Mouse (Mus musculus): ENCODE measurements at regions not wholly inside any gene's neighbourhood (a gene's known extent, or its start where the extent isn't known, plus 50 kb on each side); places are given as distances from the start of the nearest gene placed in this dataset.

- Histone ChIP-seq H3K4me3 (ENCODE audit: insufficient read depth, low read depth, low read length) (no peak overlapping the region), H3K4me1 (ENCODE audit: control insufficient read depth, insufficient read depth, insufficient read length, low read length) (no peaks in the 10 kb centered on the region), H3K27ac (replicated peaks; ENCODE audit: low read depth, low read length) (no peak overlapping the region)
Measured at GRCm38 (mm10) chr10:71485063-71485762, 137.7 kb downstream of the Ipmk start.

- no peaks in the 10 kb centered on the region for H3K4me1 ChIP-seq (ENCODE audit: control insufficient read depth, insufficient read depth, insufficient read length, low read length)
Measured at GRCm38 (mm10) chr10:71489791-71490190, 142.2 kb downstream of the Ipmk start.

GRCm38 (mm10) chr10:71502096-71502495 lies 154.5 kb downstream of the Ipmk start:
- no peaks in the 10 kb centered on the region for H3K4me1 ChIP-seq (ENCODE audit: control insufficient read depth, insufficient read depth, insufficient read length, low read length)
- no peak overlapping the region for H3K27ac ChIP-seq (replicated peaks; ENCODE audit: low read depth, low read length)

More at GRCm38 (mm10) chr10:71489791-71490190, 142.2 kb downstream of the Ipmk start:
- no peak overlapping the region for H3K4me3 ChIP-seq (ENCODE audit: insufficient read depth, low read depth, low read length)
- H3K27ac ChIP-seq (replicated peaks; ENCODE audit: low read depth, low read length) = no peak overlapping the region

GRCm38 (mm10) chr10:71504219-71504618 lies 156.7 kb downstream of the Ipmk start:
- Histone ChIP-seq H3K27ac (replicated peaks; ENCODE audit: low read depth, low read length) (no peak overlapping the region), H3K4me3 (ENCODE audit: insufficient read depth, low read depth, low read length) (no peak overlapping the region), H3K4me1 (ENCODE audit: control insufficient read depth, insufficient read depth, insufficient read length, low read length) (no peaks in the 10 kb centered on the region)

More at GRCm38 (mm10) chr10:71502096-71502495, 154.5 kb downstream of the Ipmk start:
- H3K4me3 ChIP-seq (ENCODE audit: insufficient read depth, low read depth, low read length) = no peak overlapping the region

- Histone ChIP-seq H3K27ac (replicated peaks; ENCODE audit: low read depth, low read length) (no peak overlapping the region), H3K4me3 (ENCODE audit: insufficient read depth, low read depth, low read length) (no peak overlapping the region), H3K4me1 (ENCODE audit: control insufficient read depth, insufficient read depth, insufficient read length, low read length) (no peaks in the 10 kb centered on the region)
Measured at GRCm38 (mm10) chr10:71525290-71525689, 177.7 kb downstream of the Ipmk start.

GRCm38 (mm10) chr10:71533759-71534158 lies 186.2 kb downstream of the Ipmk start:
- no peak overlapping the region for H3K27ac ChIP-seq (replicated peaks; ENCODE audit: low read depth, low read length)
- no peak overlapping the region for H3K4me3 ChIP-seq (ENCODE audit: insufficient read depth, low read depth, low read length)
- H3K4me1 ChIP-seq (ENCODE audit: control insufficient read depth, insufficient read depth, insufficient read length, low read length) = no peaks in the 10 kb centered on the region

- no peaks in the 10 kb centered on the region for H3K4me1 ChIP-seq (ENCODE audit: control insufficient read depth, insufficient read depth, insufficient read length, low read length)
- H3K27ac ChIP-seq (replicated peaks; ENCODE audit: low read depth, low read length) = no peak overlapping the region
- H3K4me3 ChIP-seq (ENCODE audit: insufficient read depth, low read depth, low read length) = no peak overlapping the region
Measured at GRCm38 (mm10) chr10:71545489-71545888, 197.9 kb downstream of the Ipmk start.

- Histone ChIP-seq H3K27ac (replicated peaks; ENCODE audit: low read depth, low read length) (no peak overlapping the region), H3K4me3 (ENCODE audit: insufficient read depth, low read depth, low read length) (no peak overlapping the region)
Measured at GRCm38 (mm10) chr10:71546507-71546906, 198.9 kb downstream of the Ipmk start.

GRCm38 (mm10) chr10:71583716-71584115 lies 236.2 kb downstream of the Ipmk start:
- H3K27ac ChIP-seq (replicated peaks; ENCODE audit: low read depth, low read length) = no peak overlapping the region
- H3K4me3 ChIP-seq (ENCODE audit: insufficient read depth, low read depth, low read length) = no peak overlapping the region
- no peaks in the 10 kb centered on the region for H3K4me1 ChIP-seq (ENCODE audit: control insufficient read depth, insufficient read depth, insufficient read length, low read length)

More at GRCm38 (mm10) chr10:71546507-71546906, 198.9 kb downstream of the Ipmk start:
- no peaks in the 10 kb centered on the region for H3K4me1 ChIP-seq (ENCODE audit: control insufficient read depth, insufficient read depth, insufficient read length, low read length)

GRCm38 (mm10) chr10:71598515-71598914 lies 251.0 kb downstream of the Ipmk start:
- H3K27ac ChIP-seq (replicated peaks; ENCODE audit: low read depth, low read length) = no peak overlapping the region
- H3K4me1 ChIP-seq (ENCODE audit: control insufficient read depth, insufficient read depth, insufficient read length, low read length) = no peaks in the 10 kb centered on the region
- no peak overlapping the region for H3K4me3 ChIP-seq (ENCODE audit: insufficient read depth, low read depth, low read length)

- H3K4me1 ChIP-seq (ENCODE audit: control insufficient read depth, insufficient read depth, insufficient read length, low read length) = no peaks in the 10 kb centered on the region
- H3K27ac ChIP-seq (replicated peaks; ENCODE audit: low read depth, low read length) = no peak overlapping the region
- H3K4me3 ChIP-seq (ENCODE audit: insufficient read depth, low read depth, low read length) = no peak overlapping the region
Measured at GRCm38 (mm10) chr10:71613736-71614135, 266.2 kb downstream of the Ipmk start.

- Histone ChIP-seq H3K27ac (replicated peaks; ENCODE audit: low read depth, low read length) (no peak overlapping the region), H3K4me1 (ENCODE audit: control insufficient read depth, insufficient read depth, insufficient read length, low read length) (no peaks in the 10 kb centered on the region), H3K4me3 (ENCODE audit: insufficient read depth, low read depth, low read length) (no peak overlapping the region)
Measured at GRCm38 (mm10) chr10:71617156-71617555, 269.6 kb downstream of the Ipmk start.

- H3K27ac ChIP-seq (replicated peaks; ENCODE audit: low read depth, low read length) = no peak overlapping the region
- no peaks in the 10 kb centered on the region for H3K4me1 ChIP-seq (ENCODE audit: control insufficient read depth, insufficient read depth, insufficient read length, low read length)
- no peak overlapping the region for H3K4me3 ChIP-seq (ENCODE audit: insufficient read depth, low read depth, low read length)
Measured at GRCm38 (mm10) chr10:71646071-71646470, 298.5 kb downstream of the Ipmk start.

- Histone ChIP-seq H3K4me3 (ENCODE audit: insufficient read depth, low read depth, low read length) (no peak overlapping the region), H3K27ac (replicated peaks; ENCODE audit: low read depth, low read length) (no peak overlapping the region), H3K4me1 (ENCODE audit: control insufficient read depth, insufficient read depth, insufficient read length, low read length) (no peaks in the 10 kb centered on the region)
Measured at GRCm38 (mm10) chr10:71657525-71657924, 310.0 kb downstream of the Ipmk start.

GRCm38 (mm10) chr10:71663545-71663944 lies 316.0 kb downstream of the Ipmk start:
- H3K4me3 ChIP-seq (ENCODE audit: insufficient read depth, low read depth, low read length) = no peak overlapping the region
- H3K27ac ChIP-seq (replicated peaks; ENCODE audit: low read depth, low read length) = no peak overlapping the region
- no peaks in the 10 kb centered on the region for H3K4me1 ChIP-seq (ENCODE audit: control insufficient read depth, insufficient read depth, insufficient read length, low read length)

GRCm38 (mm10) chr10:71667160-71667571 lies 319.6 kb downstream of the Ipmk start:
- Histone ChIP-seq H3K27ac (replicated peaks; ENCODE audit: low read depth, low read length) (no peak overlapping the region), H3K4me1 (ENCODE audit: control insufficient read depth, insufficient read depth, insufficient read length, low read length) (no peaks in the 10 kb centered on the region), H3K4me3 (ENCODE audit: insufficient read depth, low read depth, low read length) (no peak overlapping the region)
